Mouse (Mus musculus) 3T3-L1 (cell line): Measurements from ENCODE around the gene Cd2bp2.
A peak's percentile ranks its signal among the peaks of the same experiment; 100 is the strongest.

Experiments
- DNase-seq: peaks from one replicate; pipeline ENCODE4 v3.0.0-alpha.2; 2015; ENCODE audit warnings: low read depth, low spot score

The Cd2bp2 gene

GRCm38 (mm10) chr7:127195544-127196295 lies at the start of gene Cd2bp2:
Gene Cd2bp2, minus strand, starts transcription at chr7:127196050.
- DNase-seq: peak; percentile 98

DNA sequence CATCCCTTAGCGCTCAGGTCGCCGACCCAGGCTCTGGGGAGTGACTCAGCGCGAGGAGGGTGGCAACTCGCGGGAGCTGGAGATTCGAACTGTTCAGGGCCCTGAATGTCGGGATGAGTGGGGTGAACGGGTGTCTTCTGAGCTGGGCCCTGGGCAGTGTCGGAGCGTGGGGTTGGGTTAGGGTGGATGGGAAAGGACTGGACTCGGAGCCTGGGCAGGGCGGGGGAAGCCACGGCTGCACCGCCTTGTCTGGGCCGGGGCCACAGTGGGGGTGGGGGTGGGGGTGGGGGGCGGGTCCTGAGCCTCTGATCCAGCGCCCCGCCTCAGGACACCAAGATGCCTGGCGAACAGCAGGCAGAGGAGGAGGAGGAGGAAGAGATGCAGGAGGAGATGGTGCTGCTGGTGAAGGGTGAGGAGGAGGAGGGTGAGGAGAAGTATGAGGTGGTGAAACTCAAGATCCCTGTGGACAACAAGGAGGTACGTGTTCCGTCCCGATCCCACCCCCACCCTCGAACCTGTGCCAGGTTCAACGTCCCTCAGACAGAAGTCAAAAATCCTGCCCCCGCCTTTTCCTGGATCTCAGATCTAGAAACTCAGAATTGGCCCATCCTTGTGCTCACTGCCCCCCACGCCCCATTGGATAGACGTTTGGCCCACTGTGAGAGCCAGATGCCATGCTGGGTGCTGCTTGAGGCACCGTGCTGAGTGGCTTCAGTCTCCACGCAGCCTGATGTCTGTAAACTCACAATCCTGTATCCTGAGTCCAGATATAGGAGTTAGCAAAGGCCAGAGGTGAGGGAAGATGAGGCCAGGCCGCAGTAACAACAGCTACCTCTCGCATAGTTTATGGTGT lies 49.0 kb upstream of the Cd2bp2 start:
- peak; percentile 33 for DNase-seq

- DNase-seq: peak; percentile 89
These were observed 48.2 kb upstream of the Cd2bp2 start, which contains the start of gene Zfp771 for GRCm38 (mm10) chr7:127243870-127244657. Gene Zfp771, plus strand, starts transcription at chr7:127244274.

DNA sequence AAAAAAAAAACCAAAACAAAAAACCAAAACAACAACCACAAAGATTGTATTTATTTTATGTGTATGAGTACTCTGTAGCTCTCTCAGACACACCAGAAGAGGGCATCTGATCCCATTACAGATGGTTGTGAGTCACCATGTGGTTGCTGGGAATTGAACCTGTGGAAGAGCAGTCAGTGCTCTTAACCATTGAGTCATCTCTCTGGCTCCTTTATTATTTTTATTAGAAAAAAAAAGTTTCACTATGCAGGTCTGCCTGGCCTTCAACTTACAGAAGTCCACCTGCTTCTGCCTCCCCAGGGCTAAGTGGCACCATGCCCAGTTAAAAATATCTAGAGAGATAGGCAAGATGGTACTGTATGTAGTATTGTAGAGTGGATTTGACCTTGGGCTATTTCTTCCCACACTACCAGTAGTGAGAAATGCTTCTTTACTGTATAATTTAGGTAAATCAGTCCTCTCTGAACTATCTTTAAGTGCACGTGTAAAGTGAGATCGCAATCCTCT lies 47.6 kb upstream of the Cd2bp2 start:
- peak; percentile 60 for DNase-seq

DNA sequence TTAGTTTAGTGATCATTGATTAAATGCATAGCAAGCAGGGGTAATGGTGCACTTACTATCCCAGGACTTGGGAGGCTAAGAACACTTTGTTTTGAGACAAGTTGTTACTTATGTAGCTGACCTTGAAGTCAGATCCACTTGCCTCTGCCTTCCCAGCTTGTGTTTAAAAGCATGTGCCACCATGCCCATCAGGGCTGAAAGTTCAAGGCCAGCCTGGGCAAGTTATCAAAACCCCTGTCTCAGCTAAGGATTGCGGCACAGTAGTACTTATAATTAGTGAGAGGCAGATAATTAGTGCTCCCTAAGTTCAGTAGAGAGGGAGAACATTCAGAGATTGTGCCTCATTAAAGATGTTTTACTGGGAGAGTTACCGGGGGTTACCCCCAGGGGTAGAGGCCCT lies 38.9 kb upstream of the Cd2bp2 start:
- no peak for DNase-seq

DNA sequence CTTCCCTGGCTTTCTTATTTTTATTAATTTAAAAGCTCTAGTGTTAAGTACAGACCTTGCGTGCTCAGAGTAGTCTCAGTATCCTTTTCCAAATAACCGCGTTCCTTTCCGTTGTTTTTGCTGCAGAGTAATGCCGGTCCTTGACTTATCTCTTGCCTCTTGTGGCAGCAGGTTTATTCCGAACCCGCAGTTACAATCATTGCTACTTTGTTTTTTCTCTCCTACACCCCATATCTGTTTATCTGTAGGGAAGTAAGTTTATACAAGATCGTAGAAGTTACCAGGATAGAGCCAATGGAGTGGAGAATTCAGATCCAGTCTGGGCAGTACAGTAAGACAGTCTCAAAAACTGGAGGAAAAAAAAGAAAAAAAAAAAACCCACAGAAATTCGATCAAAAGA lies 37.9 kb upstream of the Cd2bp2 start:
- DNase-seq: no peak

- DNase-seq: peak; percentile 31
These were observed 37.5 kb upstream of the Cd2bp2 start for GRCm38 (mm10) chr7:127233368-127233749.

DNA sequence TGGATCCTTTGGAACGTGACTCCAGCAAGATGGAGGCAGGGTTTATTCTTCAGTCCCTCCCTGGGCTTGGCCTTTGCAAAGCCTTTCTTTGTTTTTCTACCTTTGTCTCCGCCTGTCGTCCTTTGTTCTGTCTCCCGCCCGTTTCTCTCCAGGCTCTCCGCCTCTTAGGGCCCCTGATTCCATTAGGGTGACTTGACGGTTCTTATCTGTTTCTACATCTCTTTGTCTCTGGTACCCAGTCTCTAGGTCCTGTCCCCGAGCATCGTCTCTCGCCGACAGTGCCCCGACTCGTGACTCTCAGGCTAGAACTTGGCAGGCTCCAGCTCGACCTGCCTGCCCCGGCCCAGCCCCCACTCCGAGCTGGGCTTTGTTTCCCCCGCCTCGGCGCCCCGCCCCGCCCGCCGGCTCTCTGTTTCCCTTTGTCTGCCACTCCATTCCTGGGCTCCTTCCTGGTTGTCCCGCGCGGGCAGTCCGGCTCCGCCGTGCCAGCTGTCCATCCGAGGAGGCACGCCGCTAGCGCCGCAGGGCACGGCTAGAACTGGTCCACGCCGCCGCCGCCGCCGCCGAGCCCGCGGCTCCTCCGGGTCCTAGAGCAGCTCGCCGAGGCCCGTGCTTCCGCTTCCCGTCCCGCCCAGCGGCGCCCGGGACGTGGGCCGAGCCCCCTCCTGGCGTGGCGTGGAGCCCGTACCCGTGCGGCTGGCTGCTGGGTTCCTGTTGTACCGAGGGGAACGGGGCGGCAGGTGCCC lies 36.9 kb upstream of the Cd2bp2 start, which contains the start of the genes Zfp553 and Sept1:
Zfp553 (plus strand) TSS at position 440 of the 746 bp plus-strand sequence.
Sept1 (minus strand) TSS at position 509 of the 746 bp plus-strand sequence.
- peak; percentile 78 for DNase-seq

GRCm38 (mm10) chr7:127231826-127232621 lies 36.2 kb upstream of the Cd2bp2 start:
- DNase-seq: peak; percentile 25

DNA sequence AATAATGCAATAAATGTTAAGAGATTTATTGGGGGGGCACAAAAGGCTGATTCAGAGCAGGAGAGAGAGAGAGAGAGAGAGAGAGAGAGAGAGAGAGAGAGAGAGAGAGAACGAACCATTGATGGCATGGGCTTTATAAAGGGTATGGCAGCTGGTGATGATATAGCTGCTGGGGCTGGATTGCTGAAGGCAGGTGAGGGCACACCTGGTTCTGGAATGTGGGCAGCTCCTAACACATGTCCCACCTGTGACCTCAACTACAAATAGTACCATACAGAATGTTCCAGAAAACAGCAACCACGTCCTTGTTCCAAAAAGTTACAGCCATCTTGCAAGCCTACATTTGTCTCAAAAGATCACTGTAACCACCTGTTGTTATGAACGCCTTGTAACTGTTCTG lies 35.5 kb upstream of the Cd2bp2 start:
- DNase-seq: no peak

- peak; percentile 88 for DNase-seq
These were observed 32.9 kb upstream of the Cd2bp2 start for GRCm38 (mm10) chr7:127228615-127229303.

DNA sequence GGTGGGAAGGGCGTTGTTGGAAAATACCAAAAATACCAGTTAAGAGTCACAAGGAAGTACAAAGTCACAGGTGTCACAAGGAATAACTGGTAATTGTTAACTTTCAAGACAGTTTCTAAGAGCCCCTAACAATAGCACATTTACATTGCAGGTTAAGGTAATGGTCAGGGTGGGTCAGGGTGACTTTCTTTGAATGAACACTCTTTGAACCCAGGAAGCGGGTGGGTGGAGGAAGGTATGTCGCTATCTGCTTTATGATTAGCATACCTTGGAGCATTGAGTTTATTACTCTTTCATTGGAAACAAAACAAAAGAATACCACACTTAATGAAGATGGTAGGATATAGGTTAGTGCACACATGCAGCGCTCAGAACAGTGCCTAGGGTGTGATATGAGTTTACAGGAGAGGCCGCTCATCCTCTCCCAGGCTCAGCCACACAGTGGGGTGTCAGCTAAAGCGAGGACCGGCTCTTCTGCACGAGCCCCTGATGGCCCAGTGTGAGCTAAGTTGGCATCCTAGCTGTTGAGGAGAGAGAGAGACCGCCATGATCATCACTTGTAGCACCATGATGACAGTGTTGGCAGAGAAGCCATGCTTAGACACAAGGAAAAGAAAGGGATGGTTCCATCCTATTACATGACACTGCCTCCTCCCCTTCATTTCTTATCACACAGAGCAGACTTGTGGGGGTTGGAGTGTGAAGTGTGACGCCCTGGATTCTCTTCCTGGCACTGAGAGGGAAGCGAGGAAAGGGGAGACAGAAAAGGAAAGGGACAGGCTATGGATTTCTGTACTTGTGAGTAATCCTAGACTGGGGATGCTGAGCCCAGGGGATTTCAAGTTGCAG lies 29.5 kb upstream of the Cd2bp2 start:
- no peak for DNase-seq

- DNase-seq: no peak
These were observed 28.8 kb upstream of the Cd2bp2 start for GRCm38 (mm10) chr7:127224616-127225015.

DNA sequence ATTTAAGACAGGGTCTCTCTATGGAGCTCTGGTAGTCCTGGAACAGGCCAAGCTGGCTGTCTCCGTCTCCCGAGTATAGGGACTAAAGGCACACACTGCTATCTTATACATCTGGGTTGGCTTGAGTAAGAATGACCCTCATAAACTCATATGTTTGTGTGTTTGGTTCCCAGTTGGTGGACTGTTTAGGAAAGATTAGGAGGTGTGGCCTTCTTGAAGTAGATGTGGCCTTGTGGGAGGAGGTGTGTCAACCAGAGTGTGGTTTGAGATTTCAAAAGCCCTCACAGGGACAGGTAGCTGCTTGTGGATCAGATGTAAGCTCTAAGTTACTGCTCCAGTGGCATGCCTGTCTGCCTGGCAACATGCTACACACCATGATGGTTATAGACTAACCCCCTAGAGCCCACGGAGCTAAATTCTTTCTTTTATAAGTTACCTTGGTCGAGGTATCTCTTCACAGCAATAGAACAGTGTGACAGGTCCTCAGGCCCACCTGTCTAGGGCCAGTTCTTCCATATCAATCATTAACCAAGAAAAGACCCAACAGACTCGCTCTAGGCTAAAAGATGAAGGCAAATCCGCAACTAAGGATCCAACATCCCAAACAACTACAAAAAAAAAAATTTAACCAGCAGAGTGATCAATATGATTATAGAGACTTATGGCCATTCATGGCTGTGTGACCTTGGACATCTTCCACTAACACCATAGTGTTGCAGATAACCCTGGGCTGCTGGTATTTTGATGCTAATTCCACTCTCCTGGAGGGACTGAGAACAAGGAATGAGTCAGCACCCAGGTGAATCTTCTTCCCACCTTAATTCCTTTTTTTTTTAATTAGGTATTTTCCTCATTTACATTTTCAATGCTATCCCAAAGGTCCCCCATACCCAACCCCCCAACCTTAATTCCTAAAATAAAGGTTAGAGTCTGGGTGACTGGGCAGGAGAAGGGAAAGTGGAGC lies 27.9 kb upstream of the Cd2bp2 start:
- no peak for DNase-seq

DNA sequence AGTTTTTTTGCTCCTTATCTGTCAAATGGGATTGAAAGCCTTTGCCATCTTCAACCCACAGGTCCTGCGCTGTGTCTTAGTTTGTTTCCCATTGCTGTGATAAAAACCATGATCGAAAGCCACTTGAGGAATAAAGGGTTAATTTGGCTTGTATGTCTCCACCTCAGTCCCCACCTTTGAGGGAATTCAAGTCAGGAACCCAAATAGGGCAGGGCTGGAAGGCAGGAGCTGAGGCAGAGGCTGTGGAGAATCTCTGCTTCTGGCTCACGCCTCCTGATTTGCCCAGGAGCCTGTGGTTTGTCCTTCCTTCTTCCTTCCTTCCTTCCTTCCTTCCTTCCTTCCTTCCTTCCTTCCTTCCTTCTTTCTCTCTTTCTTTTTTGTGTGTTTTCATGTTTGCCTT lies 27.3 kb upstream of the Cd2bp2 start:
- DNase-seq: no peak

- no peak for DNase-seq
These were observed 24.6 kb upstream of the Cd2bp2 start for GRCm38 (mm10) chr7:127220440-127220839.

DNA sequence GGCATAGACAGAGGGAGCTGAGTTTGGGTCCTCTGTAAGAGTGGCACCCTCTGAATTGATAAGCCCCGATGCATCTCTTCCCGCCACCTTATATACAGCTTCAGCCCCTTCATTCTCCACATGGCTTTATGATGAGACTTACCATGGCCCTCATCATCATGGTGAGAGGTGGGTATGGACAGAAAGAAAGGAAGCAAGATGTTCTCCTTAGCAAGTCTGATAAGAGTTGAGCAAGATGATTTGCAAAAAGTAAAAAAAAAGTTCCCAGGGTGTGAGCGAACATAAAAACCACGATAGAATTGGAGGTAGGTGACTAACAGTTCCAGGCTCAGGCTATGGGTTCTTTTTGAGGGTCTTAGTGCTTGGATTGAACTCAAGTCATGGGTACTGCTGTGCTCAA lies 22.8 kb upstream of the Cd2bp2 start:
- DNase-seq: no peak
